Mouse (Mus musculus) limb, embryonic 15.5 days (tissue): ENCODE data around the gene Zfp366. TPM values are rescaled to one million over a fixed set of nuclear protein-coding genes. Genes with fewer than 3 reads are reported as not detected.
A peak's percentile ranks its signal among the peaks of the same experiment; 100 is the strongest.

ENCODE experiments used
- ATAC-seq: fragments of 200-750 bp; cut with Nextera tagmentation; 2 replicates; pipeline ENCODE4 v1.8.0; 2017; ENCODE audit warnings: low read depth, moderate TSS enrichment; ENCODE audit not compliant: insufficient number of reproducible peaks, low FRiP score, low TSS enrichment
- H3K27ac ChIP-seq: fragments of 300-500 bp; sonication (generic); 2 replicates; pipeline ENCODE4 v1.5.1; 2015; ENCODE audit warnings: moderate library complexity, mild to moderate bottlenecking, inconsistent platforms
- H3K27me3 ChIP-seq: fragments of 300-500 bp; sonication (generic); 2 replicates; pipeline ENCODE4 v1.6.1; 2015; ENCODE audit warnings: inconsistent platforms
- H3K36me3 ChIP-seq: fragments of 300-500 bp; sonication (generic); 2 replicates; pipeline ENCODE4 v1.6.1; 2015; ENCODE audit warnings: inconsistent platforms
- H3K4me1 ChIP-seq: fragments of 300-500 bp; sonication (generic); 2 replicates; pipeline ENCODE4 v1.6.1; 2015; ENCODE audit warnings: inconsistent platforms
- H3K4me2 ChIP-seq: fragments of 300-500 bp; sonication (generic); 2 replicates; pipeline ENCODE4 v1.6.1; 2015; ENCODE audit warnings: mild to moderate bottlenecking, inconsistent platforms
- H3K4me3 ChIP-seq: fragments of 300-500 bp; sonication (generic); 2 replicates; pipeline ENCODE4 v1.5.1; 2015; ENCODE audit warnings: mild to moderate bottlenecking, inconsistent platforms
- H3K9ac ChIP-seq: fragments of 300-500 bp; sonication (generic); 2 replicates; pipeline ENCODE4 v1.6.1; 2015; ENCODE audit warnings: inconsistent platforms
- H3K9me3 ChIP-seq: fragments of 300-500 bp; sonication (generic); 2 replicates; pipeline ENCODE4 v1.6.1; 2016; ENCODE audit warnings: inconsistent platforms
- WGBS: fragments of 180-500 bp; shearing (Covaris S2); methylation state at CpG from one replicate; pipeline ENCODE4 v1.1.7; 2015; 5-methylcytosine and 5-hydroxymethylcytosine counted together
- polyA plus RNA-seq: library from polyadenylated mRNA; unstranded; fragments of >200 nt; fragmentation: Nextera tagmentation; extraction: Ambion mirVana; gene quantifications from 2 replicates; pipeline ENCODE4 v1.2.1, GENCODE M21; 2015

Gene Zfp366
- polyA plus RNA-seq, 1 experiment from 2014 or later = 0.67 TPM

DNA sequence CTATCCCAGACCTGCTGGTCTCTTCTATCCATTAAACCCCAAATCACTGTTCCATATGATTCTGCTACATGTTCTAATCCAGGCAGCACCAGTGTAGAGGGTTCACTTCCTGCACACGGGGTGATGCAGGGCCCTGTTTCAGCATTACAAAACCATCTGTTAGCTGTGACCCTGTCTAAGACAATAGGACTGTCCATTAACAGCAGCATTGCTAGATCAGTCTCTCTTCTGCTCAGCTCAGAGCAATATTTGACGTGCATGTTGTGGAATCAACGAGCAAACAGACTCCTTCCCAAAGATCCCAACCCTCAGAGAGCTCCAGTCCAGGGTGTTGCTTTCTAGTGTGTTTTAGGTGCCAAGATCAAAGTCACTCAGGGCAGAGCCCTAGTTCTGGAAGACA, 5.0 kb downstream of the Zfp366 start:
- Histone ChIP-seq H3K4me1 (peaks cover 10% of the 10 kb centered on the region), H3K4me2 (no peak overlapping the region), H3K36me3 (no peaks in the 10 kb centered on the region), H3K27ac (no peak overlapping the region), H3K9ac (no peak overlapping the region), H3K9me3 (no peaks in the 10 kb centered on the region), H3K4me3 (no peak overlapping the region), H3K27me3 (no peaks in the 10 kb centered on the region)
- 80% methylated on average over 3 of the region's 3 CpGs for WGBS
- ATAC-seq = no peak

DNA sequence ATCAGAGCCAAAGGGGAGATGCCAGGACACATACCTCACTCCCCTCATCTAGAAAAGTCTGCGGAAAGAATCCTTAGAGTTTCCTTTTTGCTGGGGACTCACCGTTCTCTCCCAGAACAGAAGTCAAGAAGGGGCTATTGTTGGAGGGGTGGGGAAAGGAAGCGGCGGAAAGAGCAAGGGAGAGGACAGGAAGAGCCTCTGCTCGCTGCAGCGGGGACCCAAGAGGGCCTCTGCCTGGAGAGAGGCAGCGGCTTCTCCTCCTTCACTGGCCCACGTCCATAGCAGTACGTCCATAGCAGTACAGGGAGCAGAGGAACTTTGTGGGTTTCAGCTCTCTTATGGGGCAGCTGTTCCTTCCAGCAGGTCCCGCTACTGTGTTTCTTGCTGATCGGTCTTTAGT, 5.8 kb downstream of the Zfp366 start:
- H3K27ac ChIP-seq = peak overlapping the region; percentile 70
- no peaks in the 10 kb centered on the region for H3K27me3 ChIP-seq
- H3K9me3 ChIP-seq = no peaks in the 10 kb centered on the region
- peaks cover 10% of the 10 kb centered on the region for H3K4me1 ChIP-seq
- H3K4me3 ChIP-seq = no peak overlapping the region
- no peak overlapping the region for H3K9ac ChIP-seq
- H3K36me3 ChIP-seq = no peaks in the 10 kb centered on the region
- H3K4me2 ChIP-seq = no peak overlapping the region
- ATAC-seq = no peak
- 60% methylated on average over 11 of the region's 11 CpGs for WGBS

GRCm38 (mm10) chr13:99191063-99191462, 6.4 kb downstream of the Zfp366 start:
- H3K27ac ChIP-seq = 0 out of 2 replicates have a peak overlapping the region, but pooled peaks have one; percentile 3
- H3K27me3 ChIP-seq = no peaks in the 10 kb centered on the region
- H3K4me2 ChIP-seq = no peak overlapping the region
- H3K4me3 ChIP-seq = no peak overlapping the region
- H3K9ac ChIP-seq = no peak overlapping the region
- peaks cover 10% of the 10 kb centered on the region for H3K4me1 ChIP-seq
- no peaks in the 10 kb centered on the region for H3K9me3 ChIP-seq
- no peaks in the 10 kb centered on the region for H3K36me3 ChIP-seq
- ATAC-seq = no peak
- 65% methylated on average over 13 of the region's 13 CpGs for WGBS

DNA sequence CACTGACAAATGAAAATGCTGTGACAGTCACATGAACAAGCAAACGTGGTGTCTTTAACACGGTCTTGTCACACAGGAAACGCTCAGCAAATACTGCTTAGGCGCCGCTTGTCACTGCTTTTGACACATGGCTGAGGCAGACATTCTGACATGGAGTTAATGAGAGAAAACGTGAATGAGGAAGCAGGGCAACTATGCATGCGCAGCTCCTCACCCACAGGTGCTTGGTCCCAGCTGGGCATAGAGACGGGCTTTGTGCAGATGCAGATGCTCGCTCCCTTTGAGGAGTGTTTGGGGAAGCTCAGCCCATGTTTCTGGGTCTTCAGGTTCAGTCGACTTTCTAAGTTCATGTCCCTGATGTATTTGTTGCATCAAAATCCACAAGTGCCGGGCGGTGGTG, 11.7 kb downstream of the Zfp366 start:
- no peaks in the 10 kb centered on the region for H3K36me3 ChIP-seq

DNA sequence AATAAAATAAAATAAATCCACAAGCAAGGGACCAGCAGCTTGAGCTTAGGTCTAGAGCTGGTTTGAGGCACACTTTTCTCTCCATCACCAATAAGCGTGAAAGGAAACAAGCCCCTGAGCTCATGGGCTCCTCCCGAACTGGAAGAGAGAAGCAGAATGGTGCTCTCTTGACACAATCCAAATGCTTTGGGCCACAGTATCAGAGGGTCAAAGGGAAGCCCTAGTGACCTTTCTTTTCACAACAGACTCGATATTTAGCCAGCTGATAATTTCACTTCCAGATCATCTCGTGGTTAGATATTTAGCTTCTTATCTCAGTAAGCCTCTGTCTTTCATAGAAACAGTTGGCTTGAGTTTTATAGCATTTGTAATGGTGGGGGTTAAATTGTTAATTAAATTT, 12.2 kb downstream of the Zfp366 start:
- ATAC-seq = no peak

More for the DNA sequence above, 11.7 kb downstream of the Zfp366 start:
- ATAC-seq = no peak
- peaks cover under 1% of the 10 kb centered on the region; the same call in 1 of the 2 replicates for H3K4me1 ChIP-seq
- no peak overlapping the region for H3K4me3 ChIP-seq
- H3K27ac ChIP-seq = no peak overlapping the region
- no peaks in the 10 kb centered on the region for H3K27me3 ChIP-seq
- no peak overlapping the region for H3K9ac ChIP-seq
- H3K9me3 ChIP-seq = no peaks in the 10 kb centered on the region
- no peak overlapping the region for H3K4me2 ChIP-seq
- WGBS = 80% methylated on average over 12 of the region's 12 CpGs

GRCm38 (mm10) chr13:99201647-99202574, 17.3 kb downstream of the Zfp366 start:
- Histone ChIP-seq H3K4me2 (no peak overlapping the region), H3K4me1 (no peaks in the 10 kb centered on the region), H3K27ac (no peak overlapping the region; the same call in 1 of the 2 replicates), H3K9me3 (no peaks in the 10 kb centered on the region), H3K4me3 (no peak overlapping the region), H3K9ac (no peak overlapping the region), H3K36me3 (no peaks in the 10 kb centered on the region), H3K27me3 (no peaks in the 10 kb centered on the region)
- 65% methylated on average over 16 of the region's 16 CpGs for WGBS
- ATAC-seq = no peak

More for the DNA sequence above, 12.2 kb downstream of the Zfp366 start:
- H3K4me1 ChIP-seq = no peaks in the 10 kb centered on the region
- no peak overlapping the region for H3K27ac ChIP-seq
- H3K4me3 ChIP-seq = no peak overlapping the region
- 80% methylated on average over 4 of the region's 4 CpGs for WGBS
- no peaks in the 10 kb centered on the region for H3K9me3 ChIP-seq
- no peak overlapping the region for H3K9ac ChIP-seq
- H3K4me2 ChIP-seq = no peak overlapping the region
- H3K36me3 ChIP-seq = no peaks in the 10 kb centered on the region
- no peaks in the 10 kb centered on the region for H3K27me3 ChIP-seq

GRCm38 (mm10) chr13:99207214-99207613, 22.6 kb downstream of the Zfp366 start:
- 82% methylated on average over 9 of the region's 9 CpGs for WGBS
- no peak overlapping the region for H3K27ac ChIP-seq

GRCm38 (mm10) chr13:99209859-99210258, 25.2 kb downstream of the Zfp366 start:
- H3K4me1 ChIP-seq = no peaks in the 10 kb centered on the region
- no peak for ATAC-seq

More at GRCm38 (mm10) chr13:99207214-99207613, 22.6 kb downstream of the Zfp366 start:
- H3K27me3 ChIP-seq = no peaks in the 10 kb centered on the region
- ATAC-seq = no peak
- H3K9me3 ChIP-seq = no peaks in the 10 kb centered on the region
- no peak overlapping the region for H3K4me3 ChIP-seq
- H3K36me3 ChIP-seq = no peaks in the 10 kb centered on the region
- no peaks in the 10 kb centered on the region for H3K4me1 ChIP-seq
- H3K9ac ChIP-seq = no peak overlapping the region
- H3K4me2 ChIP-seq = no peak overlapping the region

DNA sequence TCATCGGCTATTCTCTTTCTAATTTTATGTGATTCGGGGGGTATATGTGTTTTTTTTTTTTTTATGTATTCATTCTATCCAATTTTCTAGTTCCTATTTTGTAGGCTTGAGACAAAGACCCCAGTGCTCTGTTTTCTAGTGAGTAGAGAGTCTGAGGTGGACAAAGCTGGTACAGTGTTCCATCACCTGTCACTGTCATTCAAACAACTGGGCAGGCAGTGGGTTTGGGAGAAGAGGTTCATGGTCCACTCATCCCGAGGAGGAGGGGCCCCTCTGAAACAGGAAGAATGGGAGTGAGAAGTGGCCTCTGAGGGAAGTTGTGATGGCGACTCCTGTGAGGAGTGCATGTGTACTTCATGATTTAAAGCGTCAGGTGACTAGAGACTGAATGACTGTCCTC, 26.2 kb downstream of the Zfp366 start:
- H3K9ac ChIP-seq = no peak overlapping the region
- no peak overlapping the region for H3K27ac ChIP-seq
- H3K27me3 ChIP-seq = no peaks in the 10 kb centered on the region
- H3K4me1 ChIP-seq = no peaks in the 10 kb centered on the region
- 74% methylated on average over 5 of the region's 5 CpGs for WGBS
- H3K4me3 ChIP-seq = no peak overlapping the region
- H3K9me3 ChIP-seq = no peaks in the 10 kb centered on the region
- no peak overlapping the region for H3K4me2 ChIP-seq
- no peaks in the 10 kb centered on the region for H3K36me3 ChIP-seq
- no peak for ATAC-seq

More at GRCm38 (mm10) chr13:99209859-99210258, 25.2 kb downstream of the Zfp366 start:
- Histone ChIP-seq H3K36me3 (no peaks in the 10 kb centered on the region), H3K27ac (no peak overlapping the region), H3K27me3 (no peaks in the 10 kb centered on the region), H3K9ac (no peak overlapping the region), H3K9me3 (no peaks in the 10 kb centered on the region), H3K4me2 (no peak overlapping the region), H3K4me3 (no peak overlapping the region)
- 83% methylated on average over 5 of the region's 5 CpGs for WGBS

DNA sequence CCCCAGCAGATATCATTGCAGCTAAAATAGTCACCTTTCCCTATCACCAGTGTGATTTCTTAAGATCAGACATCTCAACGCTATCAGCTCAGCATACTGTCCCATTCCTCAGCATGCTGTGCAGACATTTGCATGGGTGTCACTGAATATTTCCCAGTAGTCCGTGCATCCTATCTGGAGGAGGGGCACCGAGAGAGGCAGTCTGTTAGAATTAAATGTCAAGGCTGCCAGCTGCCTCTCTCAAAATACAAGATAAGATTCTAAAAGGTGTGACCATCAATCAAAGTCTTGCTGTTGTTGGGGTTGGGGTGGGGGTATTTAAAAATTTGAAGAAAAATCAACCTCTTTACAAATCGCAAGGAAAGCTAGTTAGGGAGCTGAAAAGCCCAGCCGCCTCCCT, 28.4 kb downstream of the Zfp366 start:
- Histone ChIP-seq H3K9me3 (no peaks in the 10 kb centered on the region), H3K36me3 (no peaks in the 10 kb centered on the region), H3K4me2 (no peak overlapping the region), H3K4me1 (no peaks in the 10 kb centered on the region), H3K4me3 (no peak overlapping the region), H3K9ac (no peak overlapping the region), H3K27ac (no peak overlapping the region), H3K27me3 (no peaks in the 10 kb centered on the region)
- WGBS = 72% methylated on average over 5 of the region's 5 CpGs
- no peak for ATAC-seq

DNA sequence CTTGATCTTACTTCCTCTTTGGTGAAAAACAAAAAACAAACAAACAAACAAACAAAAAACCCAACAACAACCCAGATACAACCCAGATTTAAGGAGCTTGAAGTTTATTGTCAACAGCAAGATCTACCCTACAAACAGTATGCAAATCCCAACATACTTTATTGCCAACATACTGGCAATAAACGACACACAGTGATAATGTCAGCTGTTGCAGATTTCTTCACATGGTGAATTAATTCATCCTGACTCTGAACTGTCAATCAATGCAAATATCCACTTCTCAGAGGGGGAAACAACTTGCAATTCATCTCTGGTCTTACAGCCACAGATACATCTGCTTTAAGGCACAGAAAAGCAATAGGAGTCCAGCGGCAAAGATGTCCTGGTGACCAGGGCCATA, 31.4 kb downstream of the Zfp366 start:
- no peak overlapping the region for H3K4me2 ChIP-seq
- no peak overlapping the region for H3K9ac ChIP-seq
- no peaks in the 10 kb centered on the region for H3K27me3 ChIP-seq
- H3K27ac ChIP-seq = no peak overlapping the region
- WGBS = 75% methylated on average over 2 of the region's 2 CpGs
- no peak for ATAC-seq
- H3K4me3 ChIP-seq = no peak overlapping the region
- no peaks in the 10 kb centered on the region for H3K36me3 ChIP-seq
- no peaks in the 10 kb centered on the region for H3K9me3 ChIP-seq
- H3K4me1 ChIP-seq = no peaks in the 10 kb centered on the region

DNA sequence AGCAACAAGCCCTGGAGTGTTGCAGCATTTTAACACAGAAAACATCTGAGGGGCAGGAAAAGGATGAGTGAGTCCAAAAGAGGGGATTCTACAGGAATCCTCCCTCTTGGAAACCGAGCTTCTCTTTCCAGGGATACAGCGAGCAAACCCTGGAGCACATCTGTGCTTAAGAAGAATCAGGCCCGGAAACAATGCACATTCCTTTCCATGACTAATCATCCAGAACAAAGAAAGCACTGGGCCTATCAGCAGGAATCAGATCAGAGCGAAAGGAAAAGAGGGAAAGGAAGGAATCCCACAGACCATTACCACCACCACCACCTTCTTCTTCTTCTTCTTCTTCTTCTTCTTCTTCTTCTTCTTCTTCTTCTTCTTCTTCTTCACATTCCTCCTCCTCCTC, 33.4 kb downstream of the Zfp366 start:
- no peak for ATAC-seq
- H3K27me3 ChIP-seq = no peaks in the 10 kb centered on the region
- 32% methylated on average over 4 of the region's 4 CpGs for WGBS
- no peaks in the 10 kb centered on the region for H3K9me3 ChIP-seq
- no peak overlapping the region for H3K27ac ChIP-seq
- no peak overlapping the region for H3K9ac ChIP-seq
- H3K4me2 ChIP-seq = no peak overlapping the region
- H3K4me3 ChIP-seq = no peak overlapping the region
- H3K4me1 ChIP-seq = 0 out of 2 replicates have a peak, but pooled peaks cover under 1% of the 10 kb centered on the region
- H3K36me3 ChIP-seq = no peaks in the 10 kb centered on the region
